Mouse (Mus musculus) sigmoid colon, adult 10 weeks (tissue): ENCODE results near the gene S100z. TPM values are rescaled to one million over a fixed set of nuclear protein-coding genes. Genes with fewer than 3 reads are reported as not detected.

Experiments used
- polyA plus RNA-seq: library from polyadenylated mRNA; stranded (reverse); fragments of 350-450 nt; fragmentation: Illumina TruSeq; extraction: RNeasy Lipid Tissue Mini Kit (QIAGEN cat#74804); gene quantifications from one replicate; pipeline ENCODE4 v1.2.3, GENCODE M21; 2014; ENCODE audit warnings: low read depth, low replicate concordance

The S100z gene
- 2.4 TPM for polyA plus RNA-seq

DNA sequence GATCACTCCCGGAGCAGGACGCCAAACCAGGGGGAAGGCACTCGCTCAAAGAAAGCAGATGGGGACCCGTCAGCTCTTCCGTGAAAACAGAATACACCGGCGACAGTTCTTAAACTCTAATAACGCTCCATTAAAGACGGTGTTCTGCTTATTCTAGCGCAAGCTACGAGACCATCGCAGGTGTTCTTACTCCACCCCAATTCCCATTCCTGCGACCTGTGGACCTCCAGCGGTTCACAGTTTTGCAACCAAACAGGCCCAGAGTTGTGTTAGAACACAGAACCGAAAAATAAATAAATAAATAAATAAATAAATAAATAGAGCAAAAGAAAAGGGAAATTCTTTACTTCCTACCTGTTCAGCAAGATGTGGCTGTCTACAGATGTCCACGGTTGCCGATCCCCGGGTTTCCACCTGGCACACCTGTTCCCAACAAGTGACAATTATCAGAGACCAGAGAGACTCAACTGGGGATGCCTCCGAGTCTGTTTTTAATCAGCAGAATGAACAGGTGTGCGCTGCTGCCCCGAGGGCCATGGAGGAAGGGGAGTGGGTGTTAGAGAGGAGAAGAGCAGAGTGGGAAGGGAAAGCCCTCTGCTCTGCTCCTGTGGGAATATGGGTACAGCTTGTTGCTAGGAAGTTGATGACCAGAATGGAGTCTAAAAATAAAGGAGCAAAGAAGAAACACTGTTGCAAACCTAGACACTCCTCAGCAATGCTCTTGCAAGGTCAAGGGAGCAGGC is at the start of gene S100z:
Gene S100z, minus strand, starts transcription at position 51 of the 743 bp plus-strand sequence.

GRCm38 (mm10) chr13:95524674-95525491 is 46.4 kb upstream of the S100z start, which contains the start of gene F2rl1:
Gene F2rl1 (minus strand): TSS chr13:95525227.

GRCm38 (mm10) chr13:95444824-95445223 is 33.7 kb downstream of the S100z start, which contains the start of gene Crhbp:
Gene Crhbp (minus strand): TSS chr13:95444924.

Other genes starting within 250 kb of the S100z start
- gene Pde8b, start 228.4 kb downstream of the S100z start, polyA plus RNA-seq = 16.2 TPM
- 10.1 TPM for gene Zbed3, start 155.1 kb downstream of the S100z start, polyA plus RNA-seq
- gene Aggf1, start 103.4 kb downstream of the S100z start, polyA plus RNA-seq = 33.7 TPM
- gene Crhbp, start 33.8 kb downstream of the S100z start, polyA plus RNA-seq = not detected
- gene F2rl1, start 46.5 kb upstream of the S100z start, polyA plus RNA-seq = 59.9 TPM
- gene F2r, start 139.8 kb upstream of the S100z start, polyA plus RNA-seq = 66.2 TPM
- 0.16 TPM for gene F2rl2, start 218.1 kb upstream of the S100z start, polyA plus RNA-seq